ENCODE assay signal across 9 mouse cellular contexts in the genomic region with DNA sequence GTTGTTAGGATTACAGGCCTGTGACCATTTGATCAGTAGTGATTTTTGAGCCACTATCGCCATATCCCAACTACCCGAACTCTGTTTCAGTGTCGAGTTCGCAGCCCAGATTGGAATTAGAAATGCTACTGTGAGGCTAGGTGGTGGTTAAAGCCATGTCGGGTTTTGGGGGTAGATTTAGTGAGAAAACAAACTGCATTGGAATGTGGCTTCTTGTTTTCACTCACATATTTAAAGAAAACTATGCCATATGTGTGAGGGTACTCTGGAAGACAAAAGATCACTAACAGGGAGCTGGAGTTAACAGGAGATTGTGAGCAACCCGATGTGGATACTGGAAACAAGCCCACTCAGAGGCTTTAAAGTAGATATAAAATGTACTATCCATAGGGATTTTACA. TPM values are rescaled to one million over a fixed set of nuclear protein-coding genes. Genes with fewer than 3 reads are reported as not detected.
DNase-seq lines count a peak whose midpoint lies in the region; ATAC-seq and TF ChIP-seq lines count a peak whose summit lies in the region.
"Had no signal": no experiment of that assay in that cellular context is flagged by ENCODE, and none has a peak within 500 bp of the region (broad histone marks: within the 10 kb centered on the region; RNA-seq: fewer than 3 reads in every experiment).

No protein-coding gene starts in this region.

- H3K9me3 ChIP-seq in lung, postnatal 0 days (ENCODE audit: low read length), result no peaks in the 10 kb centered on the region
- no peaks in the 10 kb centered on the region for H3K9me3 ChIP-seq in forebrain, embryonic 10.5 days
- no peaks in the 10 kb centered on the region for H3K9me3 ChIP-seq in limb, embryonic 13.5 days

- no peak overlapping the region for H3K27ac ChIP-seq in lung, postnatal 0 days (ENCODE audit: low read length)
- H3K27ac ChIP-seq in forebrain, embryonic 10.5 days, result peak overlapping the region; percentile 98
- no peak overlapping the region for H3K27ac ChIP-seq in limb, embryonic 13.5 days
- H3K27ac ChIP-seq in small intestine, adult 2 months (ENCODE audit: insufficient read depth, low read depth, low read length), result no peak overlapping the region

- peaks cover 18% of the 10 kb centered on the region; the same call in 1 of the 2 replicates for H3K36me3 ChIP-seq in lung, postnatal 0 days (ENCODE audit: insufficient read depth, low read length)
- peaks cover 53% of the 10 kb centered on the region for H3K36me3 ChIP-seq in forebrain, embryonic 10.5 days (replicated peaks)
- peaks cover 44% of the 10 kb centered on the region for H3K36me3 ChIP-seq in limb, embryonic 13.5 days
- H3K36me3 ChIP-seq in small intestine, adult 2 months (ENCODE audit: control insufficient read depth, insufficient read depth, low read length), result peaks cover 30% of the 10 kb centered on the region

- H3K4me2 ChIP-seq in lung, postnatal 0 days (replicated peaks; ENCODE audit: low read depth, low read length), result peak overlapping the region; percentile 90
- H3K4me2 ChIP-seq in limb, embryonic 13.5 days (replicated peaks), result peak overlapping the region; percentile 88

- no peaks in the 10 kb centered on the region for H3K27me3 ChIP-seq in lung, postnatal 0 days (replicated peaks; ENCODE audit: insufficient read depth, low read length)
- no peaks in the 10 kb centered on the region for H3K27me3 ChIP-seq in forebrain, embryonic 10.5 days (ENCODE audit: poor library complexity, severe bottlenecking)
- no peaks in the 10 kb centered on the region for H3K27me3 ChIP-seq in limb, embryonic 13.5 days
- H3K27me3 ChIP-seq in small intestine, adult 2 months (ENCODE audit: control insufficient read depth, insufficient read depth, low read length), result no peaks in the 10 kb centered on the region

- no peak for ATAC-seq in lung, postnatal 0 days
- ATAC-seq in limb, embryonic 13.5 days (ENCODE audit: low FRiP score, low read depth), result no peak

- H3K9ac ChIP-seq in lung, postnatal 0 days (replicated peaks; ENCODE audit: low read depth), result peak overlapping the region; percentile 88
- peak overlapping the region; percentile 98 for H3K9ac ChIP-seq in limb, embryonic 13.5 days

- TF ChIP-seq POLR2A in small intestine, adult 2 months (IDR thresholded peaks at IDR 0.05; ENCODE audit: low read depth, low read length), result no peak

- peak overlapping the region; percentile 82; the same call in 1 of the 2 replicates for H3K4me3 ChIP-seq in lung, postnatal 0 days (ENCODE audit: low read depth, low read length)
- H3K4me3 ChIP-seq in forebrain, embryonic 10.5 days, result peak overlapping the region; percentile 87
- H3K4me3 ChIP-seq in limb, embryonic 13.5 days, result peak overlapping the region; percentile 88
- peak overlapping the region; percentile 96 for H3K4me3 ChIP-seq in small intestine, adult 2 months (ENCODE audit: low read depth, low read length)

- H3K4me1 ChIP-seq in lung, postnatal 0 days (ENCODE audit: insufficient read depth, low read depth, low read length), result peaks cover 11% of the 10 kb centered on the region
- peaks cover 30% of the 10 kb centered on the region for H3K4me1 ChIP-seq in forebrain, embryonic 10.5 days
- peaks cover 36% of the 10 kb centered on the region for H3K4me1 ChIP-seq in limb, embryonic 13.5 days
- H3K4me1 ChIP-seq in small intestine, adult 2 months (ENCODE audit: control insufficient read depth, insufficient read depth, insufficient read length, low read length), result peaks cover 2% of the 10 kb centered on the region; the same call in 1 of the 2 replicates

- TF ChIP-seq EP300 in lung, postnatal 0 days (IDR thresholded peaks at IDR 0.05), result no peak

- no peak for TF ChIP-seq CTCF in lung, postnatal 0 days (IDR thresholded peaks at IDR 0.05)
- TF ChIP-seq CTCF in small intestine, adult 2 months (IDR thresholded peaks at IDR 0.05; ENCODE audit: extremely low read depth, insufficient read length, insufficient replicate concordance, low read depth, low read length), result no peak

- no peak for DNase-seq in lung, postnatal 0 days (ENCODE audit: low spot score)
- no peak for DNase-seq in lung, postnatal 10 days
- no peak for DNase-seq in forebrain, embryonic 10.5 days (ENCODE audit: extremely low spot score, low spot score)
- DNase-seq in ovary, postnatal 36 days (ENCODE audit: low spot score), result no peak
- no peak for DNase-seq in thymus, postnatal 36 days
- no peak for DNase-seq in cerebellum, adult 11-12 months
- DNase-seq: adrenal gland, adult 8-10 months had no signal

- WGBS in lung, postnatal 0 days, result 6% methylated on average over 6 of the region's 6 CpGs
- WGBS in forebrain, embryonic 10.5 days, result 12% methylated on average over 6 of the region's 6 CpGs
- 9% methylated on average over 6 of the region's 6 CpGs for WGBS in limb, embryonic 13.5 days
- 6% methylated on average over 6 of the region's 6 CpGs for WGBS in small intestine, adult 2 months

RNA-seq across cellular contexts. Expression of a gene that starts 1.0 kb away (rescaled TPM):
- 8.7 and 11.0 TPM in 2 replicates for polyA plus RNA-seq in lung, postnatal 0 days (2015; fragmentation: Nextera tagmentation; extraction: Ambion mirVana)
- polyA plus RNA-seq in forebrain, embryonic 10.5 days (2016; fragmentation: Nextera tagmentation; extraction: Ambion mirVana), result 4.4 and 5.2 TPM in 2 replicates
- polyA plus RNA-seq in limb, embryonic 13.5 days (2015; fragmentation: Nextera tagmentation; extraction: Ambion mirVana), result 11.8 and 12.2 TPM in 2 replicates
- 6.8 and 10.0 TPM in 2 replicates for polyA plus RNA-seq in small intestine, adult 2 months (2012; rRNA removed)

RNA-seq across cellular contexts. Expression of a gene that starts 1.2 kb away (rescaled TPM):
- polyA plus RNA-seq in lung, postnatal 0 days (2015; fragmentation: Nextera tagmentation; extraction: Ambion mirVana), result 34.9 and 35.3 TPM in 2 replicates
- 100 and 110 TPM in 2 replicates for polyA plus RNA-seq in forebrain, embryonic 10.5 days (2016; fragmentation: Nextera tagmentation; extraction: Ambion mirVana)
- 84.9 and 90.5 TPM in 2 replicates for polyA plus RNA-seq in limb, embryonic 13.5 days (2015; fragmentation: Nextera tagmentation; extraction: Ambion mirVana)
- 1.9 and 3.9 TPM in 2 replicates for polyA plus RNA-seq in small intestine, adult 2 months (2012; rRNA removed)

RNA-seq across cellular contexts. Expression of a gene that starts 27.5 kb away (rescaled TPM):
- polyA plus RNA-seq in lung, postnatal 0 days (2015; fragmentation: Nextera tagmentation; extraction: Ambion mirVana), result 23.2 TPM in 2 replicates
- 38.1 and 39.5 TPM in 2 replicates for polyA plus RNA-seq in forebrain, embryonic 10.5 days (2016; fragmentation: Nextera tagmentation; extraction: Ambion mirVana)
- 34.5 and 37.0 TPM in 2 replicates for polyA plus RNA-seq in limb, embryonic 13.5 days (2015; fragmentation: Nextera tagmentation; extraction: Ambion mirVana)
- polyA plus RNA-seq in small intestine, adult 2 months (2012; rRNA removed), result 13.7 and 22.5 TPM in 2 replicates

RNA-seq across cellular contexts. Expression of a gene that starts 50.3 kb away (rescaled TPM):
- polyA plus RNA-seq in lung, postnatal 0 days (2015; fragmentation: Nextera tagmentation; extraction: Ambion mirVana), result 5.5 and 6.0 TPM in 2 replicates
- polyA plus RNA-seq in forebrain, embryonic 10.5 days (2016; fragmentation: Nextera tagmentation; extraction: Ambion mirVana), result 23.0 and 25.6 TPM in 2 replicates
- polyA plus RNA-seq in limb, embryonic 13.5 days (2015; fragmentation: Nextera tagmentation; extraction: Ambion mirVana), result 17.6 and 18.0 TPM in 2 replicates
- 0.41 and 0.72 TPM in 2 replicates for polyA plus RNA-seq in small intestine, adult 2 months (2012; rRNA removed)
